Mouse (Mus musculus): ENCODE data around the gene Mpst. TPM values are rescaled to one million over a fixed set of nuclear protein-coding genes. Genes with fewer than 3 reads are reported as not detected.

Mpst gene
- polyA plus RNA-seq, 1 experiment from 2014 or later, result 3.0 TPM

GRCm38 (mm10) chr15:78455168-78455567 is 49.0 kb downstream of the Mpst start:
- Histone ChIP-seq H3K27ac (ENCODE audit: low read length) (no peak overlapping the region), H3K4me1 (ENCODE audit: control insufficient read depth, insufficient read depth, low read length) (no peaks in the 10 kb centered on the region)
- 0 out of 2 replicates have a peak, but pooled peaks have one; percentile 54 for ATAC-seq

GRCm38 (mm10) chr15:78456051-78456450 is 49.8 kb downstream of the Mpst start:
- H3K27me3 ChIP-seq (replicated peaks; ENCODE audit: control insufficient read depth, insufficient read depth, low read length), result no peaks in the 10 kb centered on the region
- no peak for ATAC-seq
- WGBS, result 50% methylated on average over 7 of the region's 7 CpGs
- H3K36me3 ChIP-seq (ENCODE audit: control insufficient read depth, insufficient read depth, low read length), result no peaks in the 10 kb centered on the region
- H3K4me2 ChIP-seq (ENCODE audit: low read depth, low read length), result no peak overlapping the region
- H3K4me3 ChIP-seq (ENCODE audit: low read length), result no peak overlapping the region
- H3K4me1 ChIP-seq (ENCODE audit: control insufficient read depth, insufficient read depth, low read length), result no peaks in the 10 kb centered on the region
- no peak overlapping the region for H3K27ac ChIP-seq (ENCODE audit: low read length)
- no peaks in the 10 kb centered on the region for H3K9me3 ChIP-seq (ENCODE audit: control insufficient read depth, low read length)
- H3K9ac ChIP-seq (ENCODE audit: low read depth, low read length), result no peak overlapping the region

More at GRCm38 (mm10) chr15:78455168-78455567, 49.0 kb downstream of the Mpst start:
- Histone ChIP-seq H3K9ac (ENCODE audit: low read depth, low read length) (no peak overlapping the region), H3K27me3 (replicated peaks; ENCODE audit: control insufficient read depth, insufficient read depth, low read length) (no peaks in the 10 kb centered on the region), H3K36me3 (ENCODE audit: control insufficient read depth, insufficient read depth, low read length) (no peaks in the 10 kb centered on the region), H3K4me3 (ENCODE audit: low read length) (no peak overlapping the region), H3K4me2 (ENCODE audit: low read depth, low read length) (no peak overlapping the region), H3K9me3 (ENCODE audit: control insufficient read depth, low read length) (no peaks in the 10 kb centered on the region)
- 48% methylated on average over 4 of the region's 4 CpGs for WGBS

GRCm38 (mm10) chr15:78457193-78457592 is 51.0 kb downstream of the Mpst start:
- Histone ChIP-seq H3K4me2 (ENCODE audit: low read depth, low read length) (no peak overlapping the region), H3K9me3 (ENCODE audit: control insufficient read depth, low read length) (no peaks in the 10 kb centered on the region), H3K4me3 (ENCODE audit: low read length) (no peak overlapping the region), H3K9ac (ENCODE audit: low read depth, low read length) (no peak overlapping the region), H3K36me3 (ENCODE audit: control insufficient read depth, insufficient read depth, low read length) (no peaks in the 10 kb centered on the region), H3K4me1 (ENCODE audit: control insufficient read depth, insufficient read depth, low read length) (no peaks in the 10 kb centered on the region), H3K27me3 (replicated peaks; ENCODE audit: control insufficient read depth, insufficient read depth, low read length) (0 out of 2 replicates have a peak, but pooled peaks cover 3% of the 10 kb centered on the region), H3K27ac (ENCODE audit: low read length) (no peak overlapping the region)
- ATAC-seq, result no peak
- WGBS, result 72% methylated on average over 10 of the region's 10 CpGs

- no peaks in the 10 kb centered on the region for H3K36me3 ChIP-seq (ENCODE audit: control insufficient read depth, insufficient read depth, low read length)
- no peaks in the 10 kb centered on the region for H3K4me1 ChIP-seq (ENCODE audit: control insufficient read depth, insufficient read depth, low read length)
- ATAC-seq, result no peak
- H3K4me3 ChIP-seq (ENCODE audit: low read length), result no peak overlapping the region
- no peak overlapping the region for H3K27ac ChIP-seq (ENCODE audit: low read length)
- H3K27me3 ChIP-seq (replicated peaks; ENCODE audit: control insufficient read depth, insufficient read depth, low read length), result peaks cover 3% of the 10 kb centered on the region; the same call in 1 of the 2 replicates
- H3K4me2 ChIP-seq (ENCODE audit: low read depth, low read length), result no peak overlapping the region
- H3K9ac ChIP-seq (ENCODE audit: low read depth, low read length), result no peak overlapping the region
- no peaks in the 10 kb centered on the region for H3K9me3 ChIP-seq (ENCODE audit: control insufficient read depth, low read length)
- WGBS, result 46% methylated on average over 2 of the region's 2 CpGs
Measured at GRCm38 (mm10) chr15:78462981-78463380, 56.8 kb downstream of the Mpst start.

Other genes with a start within 250 kb of the Mpst start
- gene Ift27, start 232.3 kb upstream of the Mpst start, polyA plus RNA-seq (2015; fragmentation: Nextera tagmentation; extraction: Ambion mirVana), result 51.7 and 57.4 TPM in 2 replicates
- not detected in 2 replicates for gene Pvalb, start 200.0 kb upstream of the Mpst start, polyA plus RNA-seq (2015; fragmentation: Nextera tagmentation; extraction: Ambion mirVana)
- 4.2 and 5.6 TPM in 2 replicates for gene Ncf4, start 161.6 kb upstream of the Mpst start, polyA plus RNA-seq (2015; fragmentation: Nextera tagmentation; extraction: Ambion mirVana)
- gene Csf2rb2, start 100.7 kb upstream of the Mpst start, polyA plus RNA-seq (2015; fragmentation: Nextera tagmentation; extraction: Ambion mirVana), result 0.24 and 0.32 TPM in 2 replicates
- gene Csf2rb, start 80.7 kb upstream of the Mpst start, polyA plus RNA-seq (2015; fragmentation: Nextera tagmentation; extraction: Ambion mirVana), result 2.1 and 2.4 TPM in 2 replicates
- gene Tex33, start 10.5 kb upstream of the Mpst start, polyA plus RNA-seq (2015; fragmentation: Nextera tagmentation; extraction: Ambion mirVana), result not detected in 2 replicates
- gene Tst, start 509 bp upstream of the Mpst start, polyA plus RNA-seq (2015; fragmentation: Nextera tagmentation; extraction: Ambion mirVana), result 62.9 and 68.1 TPM in 2 replicates
- 20.2 and 23.6 TPM in 2 replicates for gene Kctd17, start 22.1 kb downstream of the Mpst start, polyA plus RNA-seq (2015; fragmentation: Nextera tagmentation; extraction: Ambion mirVana)
- 0.45 and 0.82 TPM in 2 replicates for gene Tmprss6, start 62.2 kb downstream of the Mpst start, polyA plus RNA-seq (2015; fragmentation: Nextera tagmentation; extraction: Ambion mirVana)
- gene Il2rb, start 88.9 kb downstream of the Mpst start, polyA plus RNA-seq (2015; fragmentation: Nextera tagmentation; extraction: Ambion mirVana), result 1.8 and 2.1 TPM in 2 replicates
- 24.0 and 25.5 TPM in 2 replicates for gene C1qtnf6, start 125.0 kb downstream of the Mpst start, polyA plus RNA-seq (2015; fragmentation: Nextera tagmentation; extraction: Ambion mirVana)
- 0.23 and 0.24 TPM in 2 replicates for gene Sstr3, start 138.3 kb downstream of the Mpst start, polyA plus RNA-seq (2015; fragmentation: Nextera tagmentation; extraction: Ambion mirVana)
- 19.9 and 25.1 TPM in 2 replicates for gene Rac2, start 166.4 kb downstream of the Mpst start, polyA plus RNA-seq (2015; fragmentation: Nextera tagmentation; extraction: Ambion mirVana)
- 7.2 and 8.5 TPM in 2 replicates for gene Cyth4, start 190.6 kb downstream of the Mpst start, polyA plus RNA-seq (2015; fragmentation: Nextera tagmentation; extraction: Ambion mirVana)